Mouse (Mus musculus): ENCODE data around the gene Ankdd1b. TPM values are rescaled to one million over a fixed set of nuclear protein-coding genes. Genes with fewer than 3 reads are reported as not detected.

Gene Ankdd1b
- polyA plus RNA-seq, 2 experiments, result 0.30 TPM; not detected in 1

GRCm38 (mm10) chr13:96416380-96416779, 54.6 kb downstream of the Ankdd1b start:
- no peak overlapping the region for H3K4me3 ChIP-seq (replicated peaks; ENCODE audit: low read length)
- DNase-seq (ENCODE audit: low spot score) (no peak), ATAC-seq (ENCODE audit: low FRiP score, low read depth) (no peak)
- H3K36me3 ChIP-seq (ENCODE audit: control insufficient read depth, insufficient read depth, low read length), result peaks cover 45% of the 10 kb centered on the region
- TF ChIP-seq POLR2A (IDR thresholded peaks at IDR 0.05; ENCODE audit: borderline replicate concordance, extremely low read depth, insufficient read depth, insufficient read length), result no peak
- no peaks in the 10 kb centered on the region for H3K4me1 ChIP-seq (ENCODE audit: control insufficient read depth, insufficient read depth, low read length)
- no peaks in the 10 kb centered on the region for H3K27me3 ChIP-seq (ENCODE audit: control insufficient read depth, insufficient read depth, low read length)
- no peak overlapping the region for H3K27ac ChIP-seq (replicated peaks; ENCODE audit: low read depth, low read length)
- no peak overlapping the region for H3K4me2 ChIP-seq (replicated peaks; ENCODE audit: low read depth, low read length, severe bottlenecking)
- no peaks in the 10 kb centered on the region for H3K9me3 ChIP-seq (ENCODE audit: control insufficient read depth, low read length)
- no peak overlapping the region for H3K9ac ChIP-seq (ENCODE audit: low read depth, low read length, severe bottlenecking)
- WGBS, result 91% methylated on average over 8 of the region's 8 CpGs

GRCm38 (mm10) chr13:96414384-96414783, 56.6 kb downstream of the Ankdd1b start:
- no peak for TF ChIP-seq POLR2A (IDR thresholded peaks at IDR 0.05; ENCODE audit: borderline replicate concordance, extremely low read depth, insufficient read depth, insufficient read length)
- 91% methylated on average over 6 of the region's 6 CpGs for WGBS
- no peak for DNase-seq (ENCODE audit: low spot score)
- no peak for ATAC-seq (ENCODE audit: low FRiP score, low read depth)
- H3K27me3 ChIP-seq (ENCODE audit: control insufficient read depth, insufficient read depth, low read length), result no peaks in the 10 kb centered on the region
- peaks cover 63% of the 10 kb centered on the region for H3K36me3 ChIP-seq (ENCODE audit: control insufficient read depth, insufficient read depth, low read length)
- no peak overlapping the region for H3K4me2 ChIP-seq (replicated peaks; ENCODE audit: low read depth, low read length, severe bottlenecking)
- no peak overlapping the region for H3K4me3 ChIP-seq (replicated peaks; ENCODE audit: low read length)
- H3K9ac ChIP-seq (ENCODE audit: low read depth, low read length, severe bottlenecking), result no peak overlapping the region
- no peak overlapping the region for H3K27ac ChIP-seq (replicated peaks; ENCODE audit: low read depth, low read length)
- no peaks in the 10 kb centered on the region for H3K4me1 ChIP-seq (ENCODE audit: control insufficient read depth, insufficient read depth, low read length)
- no peaks in the 10 kb centered on the region for H3K9me3 ChIP-seq (ENCODE audit: control insufficient read depth, low read length)

- H3K4me3 ChIP-seq (replicated peaks; ENCODE audit: low read length), result no peak overlapping the region
- no peak overlapping the region for H3K4me2 ChIP-seq (replicated peaks; ENCODE audit: low read depth, low read length, severe bottlenecking)
- no peaks in the 10 kb centered on the region for H3K27me3 ChIP-seq (ENCODE audit: control insufficient read depth, insufficient read depth, low read length)
- H3K4me1 ChIP-seq (ENCODE audit: control insufficient read depth, insufficient read depth, low read length), result no peaks in the 10 kb centered on the region
- no peaks in the 10 kb centered on the region for H3K9me3 ChIP-seq (ENCODE audit: control insufficient read depth, low read length)
- WGBS, result 82% methylated on average over 1 of the region's 1 CpGs
- no peak overlapping the region for H3K27ac ChIP-seq (replicated peaks; ENCODE audit: low read depth, low read length)
- ATAC-seq (ENCODE audit: low FRiP score, low read depth), result no peak
- no peak for DNase-seq (ENCODE audit: low spot score)
- TF ChIP-seq POLR2A (IDR thresholded peaks at IDR 0.05; ENCODE audit: borderline replicate concordance, extremely low read depth, insufficient read depth, insufficient read length), result no peak
- no peak overlapping the region for H3K9ac ChIP-seq (ENCODE audit: low read depth, low read length, severe bottlenecking)
- peaks cover 69% of the 10 kb centered on the region for H3K36me3 ChIP-seq (ENCODE audit: control insufficient read depth, insufficient read depth, low read length)
These were observed 62.2 kb downstream of the Ankdd1b start for GRCm38 (mm10) chr13:96408786-96409185.

GRCm38 (mm10) chr13:96407040-96407439, 64.0 kb downstream of the Ankdd1b start:
- Histone ChIP-seq H3K27ac (replicated peaks; ENCODE audit: low read depth, low read length) (no peak overlapping the region), H3K4me3 (replicated peaks; ENCODE audit: low read length) (no peak overlapping the region), H3K27me3 (ENCODE audit: control insufficient read depth, insufficient read depth, low read length) (no peaks in the 10 kb centered on the region), H3K4me2 (replicated peaks; ENCODE audit: low read depth, low read length, severe bottlenecking) (no peak overlapping the region), H3K9me3 (ENCODE audit: control insufficient read depth, low read length) (no peaks in the 10 kb centered on the region), H3K36me3 (ENCODE audit: control insufficient read depth, insufficient read depth, low read length) (peaks cover 78% of the 10 kb centered on the region), H3K4me1 (ENCODE audit: control insufficient read depth, insufficient read depth, low read length) (no peaks in the 10 kb centered on the region), H3K9ac (ENCODE audit: low read depth, low read length, severe bottlenecking) (no peak overlapping the region)
- TF ChIP-seq POLR2A (IDR thresholded peaks at IDR 0.05; ENCODE audit: borderline replicate concordance, extremely low read depth, insufficient read depth, insufficient read length), result no peak
- 78% methylated on average over 4 of the region's 4 CpGs for WGBS
- ATAC-seq (ENCODE audit: low FRiP score, low read depth) (no peak), DNase-seq (ENCODE audit: low spot score) (peak; percentile 46)

GRCm38 (mm10) chr13:96405518-96405917, 65.5 kb downstream of the Ankdd1b start:
- DNase-seq (ENCODE audit: low spot score), result no peak
- ATAC-seq (ENCODE audit: low FRiP score, low read depth), result no peak
- Histone ChIP-seq H3K36me3 (ENCODE audit: control insufficient read depth, insufficient read depth, low read length) (peaks cover 75% of the 10 kb centered on the region), H3K9me3 (ENCODE audit: control insufficient read depth, low read length) (no peaks in the 10 kb centered on the region), H3K4me2 (replicated peaks; ENCODE audit: low read depth, low read length, severe bottlenecking) (no peak overlapping the region), H3K4me3 (replicated peaks; ENCODE audit: low read length) (no peak overlapping the region), H3K9ac (ENCODE audit: low read depth, low read length, severe bottlenecking) (no peak overlapping the region), H3K27me3 (ENCODE audit: control insufficient read depth, insufficient read depth, low read length) (no peaks in the 10 kb centered on the region), H3K4me1 (ENCODE audit: control insufficient read depth, insufficient read depth, low read length) (no peaks in the 10 kb centered on the region), H3K27ac (replicated peaks; ENCODE audit: low read depth, low read length) (no peak overlapping the region)
- TF ChIP-seq POLR2A (IDR thresholded peaks at IDR 0.05; ENCODE audit: borderline replicate concordance, extremely low read depth, insufficient read depth, insufficient read length), result no peak
- 95% methylated on average over 2 of the region's 2 CpGs for WGBS

GRCm38 (mm10) chr13:96401251-96401650, 69.7 kb downstream of the Ankdd1b start:
- no peak for TF ChIP-seq POLR2A (IDR thresholded peaks at IDR 0.05; ENCODE audit: borderline replicate concordance, extremely low read depth, insufficient read depth, insufficient read length)
- DNase-seq (ENCODE audit: low spot score) (no peak), ATAC-seq (ENCODE audit: low FRiP score, low read depth) (no peak)

More at GRCm38 (mm10) chr13:96401251-96401650, 69.7 kb downstream of the Ankdd1b start:
- Histone ChIP-seq H3K36me3 (ENCODE audit: control insufficient read depth, insufficient read depth, low read length) (peaks cover 81% of the 10 kb centered on the region), H3K9me3 (ENCODE audit: control insufficient read depth, low read length) (no peaks in the 10 kb centered on the region), H3K4me2 (replicated peaks; ENCODE audit: low read depth, low read length, severe bottlenecking) (no peak overlapping the region), H3K4me3 (replicated peaks; ENCODE audit: low read length) (no peak overlapping the region), H3K27me3 (ENCODE audit: control insufficient read depth, insufficient read depth, low read length) (no peaks in the 10 kb centered on the region), H3K4me1 (ENCODE audit: control insufficient read depth, insufficient read depth, low read length) (no peaks in the 10 kb centered on the region), H3K9ac (ENCODE audit: low read depth, low read length, severe bottlenecking) (no peak overlapping the region), H3K27ac (replicated peaks; ENCODE audit: low read depth, low read length) (no peak overlapping the region)
- WGBS, result 84% methylated on average over 5 of the region's 5 CpGs

All from limb, embryonic 14.5 days (tissue).